Mouse (Mus musculus) intestine, embryonic 16.5 days (tissue): ENCODE results near the gene Btf3. TPM values are rescaled to one million over a fixed set of nuclear protein-coding genes. Genes with fewer than 3 reads are reported as not detected.

Source experiments
- ATAC-seq: fragments of 200-750 bp; cut with Nextera tagmentation; 2 replicates; pipeline ENCODE4 v1.8.0; 2017; ENCODE audit warnings: moderate TSS enrichment, moderate library complexity
- H3K27ac ChIP-seq: fragments of 300-500 bp; sonication (generic); 2 replicates; pipeline ENCODE4 v1.5.1; 2014; ENCODE audit warnings: mild to moderate bottlenecking, low read length
- H3K27me3 ChIP-seq: fragments of 300-500 bp; sonication (generic); replicated peaks from 2 replicates; pipeline ENCODE4 v1.6.1; 2014; ENCODE audit warnings: low read length, control low read depth, mixed read lengths; ENCODE audit not compliant: control insufficient read depth, insufficient read depth
- H3K36me3 ChIP-seq: fragments of 300-500 bp; sonication (generic); 2 replicates; pipeline ENCODE4 v1.6.1; 2014; ENCODE audit warnings: low read length, control low read depth; ENCODE audit not compliant: control insufficient read depth, insufficient read depth
- H3K4me1 ChIP-seq: fragments of 300-500 bp; sonication (generic); 2 replicates; pipeline ENCODE4 v1.6.1; 2014; ENCODE audit warnings: low read length, control low read depth, mixed read lengths; ENCODE audit not compliant: control insufficient read depth, insufficient read depth
- H3K4me2 ChIP-seq: fragments of 300-500 bp; sonication (generic); 2 replicates; pipeline ENCODE4 v1.6.1; 2014; ENCODE audit warnings: low read depth, low read length, control low read depth
- H3K4me3 ChIP-seq: fragments of 300-500 bp; sonication (generic); 2 replicates; pipeline ENCODE4 v1.5.1; 2014; ENCODE audit warnings: mild to moderate bottlenecking, low read length
- H3K9ac ChIP-seq: fragments of 300-500 bp; sonication (generic); 2 replicates; pipeline ENCODE4 v1.6.1; 2014; ENCODE audit warnings: low read depth, low read length
- H3K9me3 ChIP-seq: fragments of 300-500 bp; sonication (generic); 2 replicates; pipeline ENCODE4 v1.6.1; 2016; ENCODE audit warnings: low read length, control low read depth; ENCODE audit not compliant: control insufficient read depth
- WGBS: fragments of 180-500 bp; shearing (Covaris S2); extraction: QIAGEN DNeasy Blood & Tissue Kit; methylation state at CpG from one replicate; pipeline ENCODE4 v1.1.7; 2014; 5-methylcytosine and 5-hydroxymethylcytosine counted together
- polyA plus RNA-seq: library from polyadenylated mRNA; unstranded; fragments of >200 nt; fragmentation: Nextera tagmentation; extraction: Ambion mirVana; gene quantifications from 2 replicates; pipeline ENCODE4 v1.2.1, GENCODE M21; 2015

The Btf3 gene
- polyA plus RNA-seq, 1 experiment from 2014 or later, result 610 TPM

DNA sequence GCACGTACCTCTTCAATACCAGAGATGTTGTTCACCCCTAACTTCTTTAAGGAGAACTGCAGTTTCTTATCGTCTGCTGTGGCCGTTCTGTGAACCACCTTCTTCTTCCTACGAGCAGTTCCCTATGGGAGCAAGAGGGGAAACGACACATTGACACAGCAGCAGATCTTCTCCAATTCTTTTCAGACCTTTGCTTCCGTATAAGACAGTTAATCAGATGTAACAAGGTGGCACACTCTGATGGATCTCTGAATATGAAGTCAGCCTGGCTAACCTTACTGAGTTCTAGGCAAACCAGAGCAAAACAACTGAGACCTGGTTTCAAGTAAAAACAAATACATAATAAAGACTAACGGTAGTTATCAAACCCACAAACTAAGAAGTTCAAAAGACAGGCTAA is 3.2 kb downstream of the Btf3 start:
- WGBS, result 67% methylated on average over 7 of the region's 7 CpGs
- H3K4me2 ChIP-seq, result no peak overlapping the region
- no peak overlapping the region for H3K9ac ChIP-seq
- H3K36me3 ChIP-seq, result no peaks in the 10 kb centered on the region
- ATAC-seq, result no peak
- peaks cover 9% of the 10 kb centered on the region; the same call in 1 of the 2 replicates for H3K4me1 ChIP-seq
- H3K9me3 ChIP-seq, result no peaks in the 10 kb centered on the region
- no peaks in the 10 kb centered on the region for H3K27me3 ChIP-seq
- H3K4me3 ChIP-seq, result no peak overlapping the region
- no peak overlapping the region for H3K27ac ChIP-seq

DNA sequence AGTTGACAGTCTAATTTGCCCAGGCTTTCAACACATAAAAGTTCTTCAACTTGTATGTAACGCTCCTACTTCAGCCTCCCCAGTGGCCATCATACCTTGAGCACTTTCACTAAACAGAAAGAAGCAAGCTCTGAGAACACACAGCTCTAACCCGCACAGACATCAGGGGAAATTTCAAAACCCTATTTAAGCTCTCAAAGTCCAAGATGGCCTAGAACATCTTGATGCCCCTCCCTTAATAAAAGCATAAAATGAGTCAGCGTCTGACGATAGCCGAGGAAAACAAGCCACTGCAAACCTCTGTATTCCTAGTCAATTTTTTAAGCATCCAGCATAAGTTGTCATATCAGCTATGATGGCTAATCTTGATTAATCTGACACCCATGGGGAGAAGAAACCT is 5.2 kb downstream of the Btf3 start:
- Histone ChIP-seq H3K9me3 (no peaks in the 10 kb centered on the region), H3K4me2 (no peak overlapping the region), H3K27ac (no peak overlapping the region), H3K9ac (no peak overlapping the region), H3K4me3 (no peak overlapping the region), H3K36me3 (no peaks in the 10 kb centered on the region), H3K27me3 (no peaks in the 10 kb centered on the region), H3K4me1 (peaks cover 14% of the 10 kb centered on the region; the same call in 1 of the 2 replicates)
- WGBS, result 72% methylated on average over 5 of the region's 5 CpGs
- ATAC-seq, result 0 out of 2 replicates have a peak, but pooled peaks have one; percentile 36

DNA sequence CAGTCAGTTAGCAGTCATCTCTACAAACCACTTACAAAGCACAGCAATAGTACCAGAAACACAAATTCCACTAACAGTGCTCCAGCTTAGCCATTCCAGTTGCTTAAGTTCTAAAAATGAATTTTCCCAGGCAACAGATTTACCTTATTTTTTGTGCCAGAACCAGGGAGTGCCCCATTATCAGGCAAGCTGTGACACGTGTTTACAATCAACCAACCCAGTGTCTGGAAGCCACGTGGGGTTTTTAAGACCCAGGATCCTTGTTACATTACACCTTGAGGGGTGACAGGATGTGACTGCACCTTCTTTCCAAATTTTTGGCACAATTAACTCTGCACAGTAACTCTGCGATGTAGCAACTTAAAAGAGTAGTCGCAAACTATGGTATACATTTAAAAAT is 8.1 kb downstream of the Btf3 start:
- H3K36me3 ChIP-seq, result no peaks in the 10 kb centered on the region
- no peak for ATAC-seq
- 78% methylated on average over 4 of the region's 4 CpGs for WGBS

DNA sequence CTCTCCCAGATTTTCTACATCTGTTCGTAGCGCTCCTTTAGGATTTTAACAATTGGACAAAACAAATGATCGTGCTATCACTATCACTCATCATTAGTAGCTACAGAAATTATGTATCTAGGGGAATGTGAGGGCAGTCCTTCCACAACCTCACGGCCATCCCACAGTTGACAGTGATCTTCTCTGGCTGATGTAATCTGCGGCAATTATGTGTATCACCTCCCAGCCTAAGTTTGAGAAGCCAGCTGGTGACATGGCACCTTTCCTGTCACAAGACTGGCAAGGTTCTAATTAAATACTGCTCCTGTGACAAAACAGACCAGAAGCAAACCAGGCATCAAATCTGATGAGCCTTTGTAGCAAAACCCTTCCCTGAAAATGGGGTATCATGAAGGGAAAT is 8.8 kb downstream of the Btf3 start:
- Histone ChIP-seq H3K4me3 (no peak overlapping the region), H3K27ac (no peak overlapping the region), H3K27me3 (no peaks in the 10 kb centered on the region), H3K9me3 (no peaks in the 10 kb centered on the region), H3K9ac (no peak overlapping the region), H3K36me3 (no peaks in the 10 kb centered on the region), H3K4me2 (no peak overlapping the region), H3K4me1 (0 out of 2 replicates have a peak, but pooled peaks cover 4% of the 10 kb centered on the region)
- WGBS, result 74% methylated on average over 5 of the region's 5 CpGs
- no peak for ATAC-seq

More for the DNA sequence above, 8.1 kb downstream of the Btf3 start:
- Histone ChIP-seq H3K4me2 (no peak overlapping the region), H3K27ac (no peak overlapping the region), H3K4me3 (no peak overlapping the region), H3K4me1 (0 out of 2 replicates have a peak, but pooled peaks cover 4% of the 10 kb centered on the region), H3K9me3 (no peaks in the 10 kb centered on the region), H3K27me3 (no peaks in the 10 kb centered on the region), H3K9ac (no peak overlapping the region)

DNA sequence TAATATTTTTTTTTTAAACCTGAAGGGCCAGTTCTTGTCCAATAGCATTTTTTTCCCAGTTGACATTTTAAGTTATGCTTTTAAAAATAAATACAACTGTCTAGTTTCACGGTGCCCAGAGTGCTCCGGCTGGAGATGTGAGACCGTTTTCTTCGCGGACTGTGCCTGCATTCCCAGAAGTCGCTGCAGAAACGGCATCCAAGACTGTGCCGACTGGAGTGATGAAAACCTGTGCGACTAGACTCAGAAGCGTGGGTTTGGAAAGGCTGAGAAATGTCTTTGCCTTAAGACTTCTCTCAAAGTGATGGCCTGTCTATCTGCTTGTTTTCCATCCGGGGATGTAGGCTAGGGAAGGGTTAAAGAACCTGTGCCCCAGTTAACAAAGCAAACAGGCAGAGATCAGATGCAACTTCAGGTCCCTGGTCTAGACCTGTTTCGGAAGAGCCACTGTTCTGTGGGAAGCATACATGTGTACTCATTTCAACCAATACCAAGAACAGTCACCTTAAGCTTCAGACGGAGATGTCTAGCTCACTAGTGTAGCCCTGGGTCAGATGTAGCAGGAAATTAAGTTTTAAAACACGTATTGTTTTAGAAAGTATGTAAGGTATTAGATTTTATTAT is 9.8 kb downstream of the Btf3 start:
- 0 out of 2 replicates have a peak, but pooled peaks cover 4% of the 10 kb centered on the region for H3K4me1 ChIP-seq
- 35% methylated on average over 14 of the region's 14 CpGs for WGBS
- no peaks in the 10 kb centered on the region for H3K27me3 ChIP-seq
- no peak overlapping the region for H3K9ac ChIP-seq
- H3K36me3 ChIP-seq, result no peaks in the 10 kb centered on the region
- no peak overlapping the region for H3K27ac ChIP-seq
- ATAC-seq, result no peak
- no peaks in the 10 kb centered on the region for H3K9me3 ChIP-seq
- no peak overlapping the region for H3K4me3 ChIP-seq
- H3K4me2 ChIP-seq, result no peak overlapping the region

DNA sequence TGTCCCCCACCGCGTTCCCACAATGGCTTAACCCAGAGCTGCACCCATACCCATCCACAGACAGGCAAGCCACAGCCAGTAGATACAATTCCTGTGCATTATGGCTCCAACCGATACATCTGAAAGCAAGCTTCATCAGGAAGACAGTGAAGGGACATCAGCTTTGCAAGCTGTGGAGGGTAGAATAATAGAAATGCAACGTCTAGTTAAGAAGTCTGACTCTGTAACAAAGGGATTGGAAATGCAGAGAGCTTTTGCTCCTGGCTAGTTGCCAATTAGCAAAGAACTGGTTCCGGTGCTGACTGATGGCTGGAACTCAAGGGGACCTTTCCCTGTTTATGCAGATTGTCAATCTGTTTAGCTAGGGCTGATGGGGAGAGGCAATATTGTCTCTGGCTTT is 10.4 kb downstream of the Btf3 start:
- 38% methylated on average over 5 of the region's 5 CpGs for WGBS
- Histone ChIP-seq H3K36me3 (no peaks in the 10 kb centered on the region), H3K27ac (no peak overlapping the region), H3K9ac (no peak overlapping the region), H3K4me1 (0 out of 2 replicates have a peak, but pooled peaks cover 4% of the 10 kb centered on the region), H3K9me3 (no peaks in the 10 kb centered on the region), H3K4me2 (no peak overlapping the region), H3K27me3 (no peaks in the 10 kb centered on the region), H3K4me3 (no peak overlapping the region)
- ATAC-seq, result no peak

DNA sequence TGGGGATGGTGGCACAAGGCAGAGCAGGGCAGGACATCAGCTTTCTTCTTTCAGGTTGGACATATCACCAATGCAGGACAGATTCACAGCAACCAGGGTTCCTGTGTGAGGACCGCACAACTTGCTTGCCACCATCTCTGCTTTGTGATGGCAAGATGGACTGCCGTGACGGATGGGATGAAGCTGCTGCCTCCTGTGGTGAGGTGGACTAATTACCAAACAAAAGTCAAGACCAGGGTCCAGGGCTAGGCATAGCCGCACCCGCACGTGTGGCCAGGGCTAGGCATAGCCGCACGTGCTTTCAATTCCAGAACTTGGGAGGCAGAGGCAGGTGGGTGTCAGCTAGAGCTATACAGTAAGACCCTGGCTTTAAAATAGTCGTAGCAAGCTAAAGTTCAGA is 11.5 kb downstream of the Btf3 start:
- Histone ChIP-seq H3K4me2 (no peak overlapping the region), H3K27me3 (no peaks in the 10 kb centered on the region), H3K36me3 (no peaks in the 10 kb centered on the region), H3K9ac (no peak overlapping the region), H3K4me1 (0 out of 2 replicates have a peak, but pooled peaks cover 4% of the 10 kb centered on the region), H3K9me3 (no peaks in the 10 kb centered on the region), H3K27ac (no peak overlapping the region), H3K4me3 (no peak overlapping the region)
- ATAC-seq, result no peak
- 91% methylated on average over 9 of the region's 9 CpGs for WGBS

DNA sequence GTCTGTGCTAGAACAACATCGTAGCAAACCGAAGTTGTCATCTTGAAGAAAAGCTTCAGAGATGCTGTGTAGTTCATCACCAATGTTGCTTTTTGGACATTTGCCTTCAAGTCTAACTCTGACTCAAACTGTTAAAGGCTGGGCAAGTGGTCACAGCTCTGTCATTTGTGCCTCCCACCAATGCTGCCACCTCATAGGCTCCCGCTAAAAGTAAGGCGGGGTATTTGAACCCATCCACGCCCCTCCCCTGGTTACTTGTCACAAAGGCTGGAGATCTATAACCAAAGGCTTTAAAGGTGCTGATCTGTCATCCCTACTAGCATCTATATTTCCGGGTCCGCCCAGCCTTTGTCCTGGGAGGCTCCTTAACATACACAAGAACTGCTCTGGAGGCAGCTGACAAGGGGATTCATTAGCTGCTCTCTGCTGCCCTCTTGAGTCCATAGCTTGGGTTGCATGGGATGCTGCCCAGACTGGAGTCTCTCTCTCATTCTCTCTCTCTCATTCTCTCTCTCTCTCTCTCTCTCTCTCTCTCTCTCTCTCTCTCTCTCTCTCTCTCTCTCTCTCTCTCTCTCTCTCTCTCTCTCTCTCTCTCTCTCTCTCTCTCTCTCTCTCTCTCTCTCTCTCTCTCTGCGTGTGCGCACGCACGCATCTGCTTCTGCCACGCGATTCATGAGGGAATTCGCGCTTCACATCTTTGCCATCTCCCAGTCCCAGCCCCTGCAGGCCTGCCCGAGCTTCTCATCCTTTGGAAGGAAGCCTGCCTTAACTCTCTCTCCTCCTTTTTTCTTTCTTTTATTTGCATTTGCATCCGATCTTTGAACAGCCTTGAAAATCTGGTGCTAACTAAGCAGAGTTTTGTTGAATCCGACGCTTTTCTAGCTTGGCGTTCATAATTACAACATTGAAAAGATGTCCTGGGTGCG is 17.7 kb downstream of the Btf3 start:
- H3K4me3 ChIP-seq, result no peak overlapping the region
- 0 out of 2 replicates have a peak, but pooled peaks cover 4% of the 10 kb centered on the region for H3K9me3 ChIP-seq
- H3K27me3 ChIP-seq, result no peaks in the 10 kb centered on the region
- peak overlapping the region; percentile 16; the same call in 1 of the 2 replicates for H3K4me2 ChIP-seq
- H3K27ac ChIP-seq, result no peak overlapping the region
- ATAC-seq, result peak; percentile 84
- H3K9ac ChIP-seq, result peak overlapping the region; percentile 47; the same call in 1 of the 2 replicates
- WGBS, result 48% methylated on average over 21 of the region's 21 CpGs
- no peaks in the 10 kb centered on the region for H3K4me1 ChIP-seq
- no peaks in the 10 kb centered on the region for H3K36me3 ChIP-seq

DNA sequence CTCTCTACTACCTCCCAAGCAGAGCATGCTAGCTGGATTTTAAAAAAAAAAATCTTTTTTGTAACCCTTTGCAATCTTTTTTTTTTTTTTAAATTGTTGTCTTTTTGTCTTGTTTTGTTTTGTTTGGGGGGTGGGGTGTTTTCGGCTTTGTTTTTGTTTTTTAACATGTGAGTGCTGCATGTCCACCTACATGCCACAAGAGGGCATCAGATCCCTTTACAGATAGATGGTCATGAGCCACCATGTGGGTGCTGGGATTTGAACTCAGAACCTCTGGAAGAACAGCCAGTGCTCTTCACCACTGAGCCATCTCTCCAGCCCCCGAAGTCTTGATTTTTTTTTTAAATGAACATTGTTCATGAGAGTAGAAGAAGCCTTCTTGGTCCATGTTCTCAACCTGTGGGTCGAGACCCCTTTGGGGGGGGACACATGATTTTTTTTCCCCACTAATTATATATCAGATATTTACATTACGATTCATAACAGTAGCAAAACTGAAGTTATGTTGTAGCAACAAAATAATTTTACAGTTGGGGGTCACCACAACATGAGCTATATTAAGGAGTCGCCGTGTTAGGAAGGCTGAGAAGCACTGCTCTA is 18.8 kb downstream of the Btf3 start:
- H3K4me2 ChIP-seq, result no peak overlapping the region
- H3K27ac ChIP-seq, result no peak overlapping the region
- no peak overlapping the region for H3K4me3 ChIP-seq
- H3K4me1 ChIP-seq, result no peaks in the 10 kb centered on the region
- 0 out of 2 replicates have a peak, but pooled peaks cover 4% of the 10 kb centered on the region for H3K9me3 ChIP-seq
- 91% methylated on average over 6 of the region's 6 CpGs for WGBS
- no peak for ATAC-seq
- no peaks in the 10 kb centered on the region for H3K27me3 ChIP-seq
- no peak overlapping the region for H3K9ac ChIP-seq
- no peaks in the 10 kb centered on the region for H3K36me3 ChIP-seq
